Mouse (Mus musculus) CH12.LX (cell line): ENCODE data around the gene Sema3b. TPM values are rescaled to one million over a fixed set of nuclear protein-coding genes. Genes with fewer than 3 reads are reported as not detected.
A peak's percentile ranks its signal among the peaks of the same experiment; 100 is the strongest.

Experiments
- DNase-seq: peaks from one replicate; pipeline ENCODE4 v3.0.0-alpha.2; 2013; ENCODE audit errors: extremely low read depth
- H3K27ac ChIP-seq: 2 replicates; pipeline ENCODE4 v1.5.1; 2012; ENCODE audit warnings: low read depth, mild to moderate bottlenecking, control low read depth, moderate library complexity; ENCODE audit not compliant: insufficient read depth
- H3K27me3 ChIP-seq: replicated peaks from 2 replicates; pipeline ENCODE3; 2012; ENCODE audit warnings: inconsistent platforms
- H3K36me3 ChIP-seq, 2 experiments: replicated peaks in 1 of 2; 2 replicates each; pipeline versions ENCODE3 to v1.6.1; 2012; ENCODE audit warnings: inconsistent platforms in 1 of 2, low read length in 1 of 2, mild to moderate bottlenecking in 1 of 2, mixed read lengths in 1 of 2, moderate library complexity in 1 of 2; ENCODE audit not compliant: control insufficient read depth in 1 of 2, insufficient read depth in 1 of 2
- H3K4me1 ChIP-seq, 2 experiments: 2 replicates each; pipeline ENCODE4 v1.6.1; 2012; ENCODE audit warnings: inconsistent platforms in 1 of 2, moderate library complexity in 1 of 2; ENCODE audit not compliant: insufficient read depth in 2 of 2, control insufficient read depth in 1 of 2
- H3K4me2 ChIP-seq: 2 replicates; pipeline ENCODE4 v1.6.1; 2012; ENCODE audit warnings: low read depth, mild to moderate bottlenecking, control low read depth; ENCODE audit not compliant: poor library complexity, insufficient read depth, severe bottlenecking
- H3K4me3 ChIP-seq, 3 experiments: fragments of 150-350 bp in 1 of 3; sonication (generic) in 1 of 3; replicated peaks in 1 of 3; 2 replicates each; pipeline versions ENCODE3 to v1.5.1; 2011 to 2012; ENCODE audit warnings: low read depth in 2 of 3, low read length in 2 of 3, mild to moderate bottlenecking in 2 of 3, moderate library complexity in 2 of 3, control low read depth in 1 of 3, improper control_type of control experiment in 1 of 3, inconsistent platforms in 1 of 3, mixed read lengths in 1 of 3; ENCODE audit not compliant: poor library complexity in 1 of 3
- H3K79me2 ChIP-seq: replicated peaks from 2 replicates; pipeline ENCODE4 v1.6.1; 2012; ENCODE audit warnings: mild to moderate bottlenecking, moderate library complexity; ENCODE audit not compliant: control insufficient read depth, poor library complexity, insufficient read depth, severe bottlenecking; ENCODE audit errors: extremely low read depth
- H3K9ac ChIP-seq: 2 replicates; pipeline ENCODE4 v1.6.1; 2012; ENCODE audit warnings: low read depth, mild to moderate bottlenecking, control low read depth, moderate library complexity; ENCODE audit not compliant: insufficient read depth
- H3K9me3 ChIP-seq: replicated peaks from 2 replicates; pipeline ENCODE3; 2012; ENCODE audit warnings: low read length, inconsistent platforms, mixed read lengths
- BHLHE40 ChIP-seq: IDR thresholded peaks from 2 replicates; pipeline ENCODE4 v1.6.1; 2011; ENCODE audit warnings: mild to moderate bottlenecking, low read depth, low read length, improper control_type of control experiment
- CHD1 ChIP-seq: IDR thresholded peaks from 2 replicates; pipeline ENCODE4 v1.6.1; 2012; ENCODE audit warnings: low read depth, low read length, improper control_type of control experiment, inconsistent platforms
- CHD2 ChIP-seq: IDR thresholded peaks from 2 replicates; pipeline ENCODE4 v1.6.1; 2011; ENCODE audit warnings: low read length, improper control_type of control experiment
- CTCF ChIP-seq, 2 experiments: IDR thresholded peaks in 1 of 2; conservative IDR thresholded peaks in 1 of 2; 2 replicates each; pipeline ENCODE4 v1.5.1; 2011 to 2012; ENCODE audit warnings: low read depth in 2 of 2, low read length in 2 of 2, improper control_type of control experiment in 1 of 2, inconsistent platforms in 1 of 2, mild to moderate bottlenecking in 1 of 2, moderate library complexity in 1 of 2
- E2F4 ChIP-seq: IDR thresholded peaks from 2 replicates; pipeline ENCODE4 v1.6.1; 2011; ENCODE audit warnings: low read depth, low read length, improper control_type of control experiment; ENCODE audit not compliant: insufficient replicate concordance
- ELF1 ChIP-seq: IDR thresholded peaks from 2 replicates; pipeline ENCODE4 v1.6.1; 2014; ENCODE audit warnings: low read depth, mild to moderate bottlenecking, inconsistent platforms, low read length, improper control_type of control experiment
- EP300 ChIP-seq: IDR thresholded peaks from 2 replicates; pipeline ENCODE4 v1.6.1; 2011; ENCODE audit warnings: low read length, improper control_type of control experiment
- ETS1 ChIP-seq: conservative IDR thresholded peaks from 2 replicates; pipeline ENCODE4 v1.6.1; 2012; ENCODE audit warnings: low read depth, mild to moderate bottlenecking, inconsistent platforms, low read length, improper control_type of control experiment, moderate library complexity
- GABPA ChIP-seq: IDR thresholded peaks from 2 replicates; pipeline ENCODE4 v1.6.1; 2012; ENCODE audit warnings: low read depth, low read length, improper control_type of control experiment, inconsistent platforms; ENCODE audit not compliant: insufficient replicate concordance
- HCFC1 ChIP-seq: IDR thresholded peaks from 2 replicates; pipeline ENCODE4 v1.6.1; 2012; ENCODE audit warnings: low read depth, mild to moderate bottlenecking, inconsistent platforms, low read length, improper control_type of control experiment
- IRF4 ChIP-seq: IDR thresholded peaks from 2 replicates; pipeline ENCODE4 v1.6.1; 2014; ENCODE audit warnings: low read depth, mild to moderate bottlenecking, inconsistent platforms, low read length, improper control_type of control experiment
- JUN ChIP-seq: IDR thresholded peaks from 2 replicates; pipeline ENCODE4 v1.6.1; 2011; ENCODE audit warnings: low read depth, mild to moderate bottlenecking, low read length, improper control_type of control experiment, moderate library complexity; ENCODE audit not compliant: insufficient read depth
- KAT2A ChIP-seq: IDR thresholded peaks from 2 replicates; pipeline ENCODE4 v1.6.1; 2012; ENCODE audit warnings: low read length, improper control_type of control experiment, inconsistent platforms; ENCODE audit not compliant: insufficient replicate concordance
- MAFK ChIP-seq: IDR thresholded peaks from 2 replicates; pipeline ENCODE4 v1.6.1; 2011; ENCODE audit warnings: low read length, improper control_type of control experiment; ENCODE audit not compliant: insufficient replicate concordance
- MAX ChIP-seq: IDR thresholded peaks from 2 replicates; pipeline ENCODE4 v1.6.1; 2011; ENCODE audit warnings: low read length, improper control_type of control experiment
- MAZ ChIP-seq: IDR thresholded peaks from 2 replicates; pipeline ENCODE4 v1.6.1; 2012; ENCODE audit warnings: low read depth, mild to moderate bottlenecking, inconsistent platforms, low read length, improper control_type of control experiment, moderate library complexity
- MEF2A ChIP-seq: IDR thresholded peaks from 2 replicates; pipeline ENCODE4 v1.6.1; 2014; ENCODE audit warnings: low read depth, mild to moderate bottlenecking, inconsistent platforms, low read length, improper control_type of control experiment, borderline replicate concordance
- MXI1 ChIP-seq: IDR thresholded peaks from 2 replicates; pipeline ENCODE4 v1.6.1; 2011; ENCODE audit warnings: mild to moderate bottlenecking, low read depth, low read length, improper control_type of control experiment
- MYC ChIP-seq: IDR thresholded peaks from 2 replicates; pipeline ENCODE4 v1.6.1; 2011; ENCODE audit warnings: low read depth, mild to moderate bottlenecking, improper control_type of control experiment, low read length
- NELFE ChIP-seq: IDR thresholded peaks from 2 replicates; pipeline ENCODE4 v1.6.1; 2011; ENCODE audit warnings: low read depth, low read length, improper control_type of control experiment
- NRF1 ChIP-seq: IDR thresholded peaks from 2 replicates; pipeline ENCODE4 v1.6.1; 2014; ENCODE audit warnings: low read depth, mild to moderate bottlenecking, inconsistent platforms, low read length, improper control_type of control experiment, moderate library complexity
- PAX5 ChIP-seq: IDR thresholded peaks from 2 replicates; pipeline ENCODE4 v1.6.1; 2012; ENCODE audit warnings: low read length, inconsistent platforms, mixed read lengths
- POLR2A ChIP-seq: IDR thresholded peaks from 2 replicates; pipeline ENCODE4 v1.6.1; 2011; ENCODE audit warnings: low read depth, mild to moderate bottlenecking, improper control_type of control experiment, low read length
- POLR2AphosphoS2 ChIP-seq: IDR thresholded peaks from 2 replicates; pipeline ENCODE4 v1.6.1; 2011; ENCODE audit warnings: low read depth, low read length, improper control_type of control experiment
- RAD21 ChIP-seq: IDR thresholded peaks from 2 replicates; pipeline ENCODE4 v1.6.1; 2011; ENCODE audit warnings: low read depth, mild to moderate bottlenecking, low read length, improper control_type of control experiment, moderate library complexity
- RCOR1 ChIP-seq: conservative IDR thresholded peaks from 2 replicates; pipeline ENCODE4 v1.6.1; 2012; ENCODE audit warnings: low read depth, mild to moderate bottlenecking, inconsistent platforms, low read length, improper control_type of control experiment
- SIN3A ChIP-seq: IDR thresholded peaks from 2 replicates; pipeline ENCODE4 v1.6.1; 2012; ENCODE audit warnings: low read length, improper control_type of control experiment, inconsistent platforms
- SMC3 ChIP-seq: IDR thresholded peaks from 2 replicates; pipeline ENCODE4 v1.6.1; 2011; ENCODE audit warnings: low read depth, low read length, improper control_type of control experiment
- TBP ChIP-seq: conservative IDR thresholded peaks from 2 replicates; pipeline ENCODE4 v1.6.1; 2011; ENCODE audit warnings: low read depth, low read length, improper control_type of control experiment
- TCF12 ChIP-seq: IDR thresholded peaks from 2 replicates; pipeline ENCODE4 v1.6.1; 2014; ENCODE audit warnings: low read depth, mild to moderate bottlenecking, inconsistent platforms, low read length, improper control_type of control experiment
- UBTF ChIP-seq: IDR thresholded peaks from 2 replicates; pipeline ENCODE4 v1.6.1; 2012; ENCODE audit warnings: low read depth, mild to moderate bottlenecking, inconsistent platforms, low read length, improper control_type of control experiment, moderate library complexity
- USF1 ChIP-seq: IDR thresholded peaks from 2 replicates; pipeline ENCODE4 v1.6.1; 2014; ENCODE audit warnings: low read depth, mild to moderate bottlenecking, inconsistent platforms, low read length, improper control_type of control experiment
- USF2 ChIP-seq: conservative IDR thresholded peaks from 2 replicates; pipeline ENCODE4 v1.6.1; 2011; ENCODE audit warnings: low read depth, low read length, improper control_type of control experiment
- ZC3H11A ChIP-seq: IDR thresholded peaks from 2 replicates; pipeline ENCODE4 v1.6.1; 2012; ENCODE audit warnings: low read depth, mild to moderate bottlenecking, inconsistent platforms, low read length, improper control_type of control experiment
- ZKSCAN1 ChIP-seq: IDR thresholded peaks from 2 replicates; pipeline ENCODE4 v1.6.1; 2012; ENCODE audit warnings: low read depth, inconsistent platforms, low read length, improper control_type of control experiment, borderline replicate concordance
- ZMIZ1 ChIP-seq: IDR thresholded peaks from 2 replicates; pipeline ENCODE4 v1.6.1; 2012; ENCODE audit warnings: low read depth, mild to moderate bottlenecking, inconsistent platforms, low read length, improper control_type of control experiment
- ZNF384 ChIP-seq: IDR thresholded peaks from 2 replicates; pipeline ENCODE4 v1.6.1; 2012; ENCODE audit warnings: low read depth, low read length, improper control_type of control experiment, inconsistent platforms
- dilution Hi-C: fragments of 300-500 bp; cut with MboI; formaldehyde crosslinking; loops from 2 replicates; pipeline ENCODE4 v1.14.3; 2020; ENCODE audit warnings: low sequenced_read_pairs; ENCODE audit not compliant: extremely low pct_unique_long_range_greater_than_20kb, extremely low pct_ligation_motif_present
- in situ Hi-C: fragments of 300-500 bp; cut with MboI; formaldehyde crosslinking; loops from 3 replicates; pipeline ENCODE4 v1.14.3; 2019; ENCODE audit warnings: low sequenced_read_pairs, low pct_ligation_motif_present, low pct_unique_long_range_greater_than_20kb, mixed read lengths
- polyA plus RNA-seq: library from polyadenylated mRNA; unstranded; fragments of >175 nt; gene quantifications from 2 replicates; pipeline ENCODE4 v1.2.1, GENCODE M21; 2012; ENCODE audit warnings: low read depth; ENCODE audit not compliant: insufficient read length
- total RNA-seq, 2 experiments: library from RNA; depleted of rRNA; stranded (reverse); fragments of 300-350 nt in 1 of 2; fragments of >200 nt in 1 of 2; gene quantifications; 2 replicates each; pipeline ENCODE4 v1.2.3; 2012 to 2014

Sema3b gene
- total and polyA plus RNA-seq, 3 experiments = 4.3 to 11.6 (median 8.0) TPM

DNA sequence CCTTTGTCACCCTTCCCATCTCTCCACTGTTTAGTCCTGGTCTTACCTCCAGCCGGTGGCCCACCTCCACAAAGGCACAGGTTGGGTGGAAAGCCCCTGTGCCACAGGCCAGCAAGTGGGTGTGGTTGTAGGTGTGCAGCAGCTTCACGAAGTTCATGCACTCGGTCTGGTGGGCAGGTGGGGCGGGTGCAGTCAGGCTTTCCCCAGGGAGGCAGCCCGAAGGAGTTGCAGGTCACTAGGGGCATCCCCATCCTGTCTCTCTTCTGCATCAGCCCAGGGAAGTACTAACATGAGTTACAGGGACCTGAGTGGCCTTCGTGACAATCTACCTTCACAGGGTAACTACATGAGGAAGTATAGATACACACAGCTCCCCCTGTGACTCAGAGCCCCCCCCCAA is 5.8 kb downstream of the Sema3b start (continued):
- peak; percentile 54; the same call in 1 of the 2 replicates for TF ChIP-seq MAZ

DNA sequence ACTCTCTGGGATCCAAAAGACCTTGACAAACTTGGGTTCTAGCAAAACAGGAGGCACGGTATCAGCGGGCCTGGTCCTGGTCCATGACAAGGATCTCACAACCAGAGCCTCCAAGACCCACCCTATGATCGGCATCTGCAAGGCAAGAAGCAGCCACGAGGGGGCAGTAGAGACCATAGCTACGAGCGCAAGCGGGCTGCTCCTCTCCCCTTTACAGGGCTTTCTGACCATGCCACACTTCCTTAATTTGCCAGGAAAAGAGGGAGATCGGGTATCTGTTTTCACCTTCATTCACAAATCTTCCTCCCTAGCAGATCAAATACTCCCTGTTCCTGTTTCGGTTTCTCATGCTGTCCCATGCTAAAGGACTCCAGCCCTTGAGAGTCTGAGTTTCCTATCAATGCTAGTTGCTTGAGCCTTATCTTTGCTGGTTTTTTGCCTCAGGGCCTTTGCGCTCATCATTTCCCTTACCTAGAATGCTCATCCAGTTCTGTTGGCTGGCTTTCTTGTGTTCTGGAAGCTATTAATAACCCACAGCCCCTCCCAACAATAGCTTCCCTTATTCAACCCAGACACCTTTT is 6.9 kb downstream of the Sema3b start:
- peak; percentile 84 for DNase-seq
- dilution Hi-C loops = no loop called here
- Histone ChIP-seq H3K79me2 (no peaks in the 10 kb centered on the region), H3K36me3 (peaks cover 4 to 45% of the 10 kb centered on the region in 2 experiments), H3K27me3 (no peaks in the 10 kb centered on the region), H3K9me3 (no peaks in the 10 kb centered on the region), H3K27ac (no peak overlapping the region), H3K4me2 (0 out of 2 replicates have a peak overlapping the region, but pooled peaks have one; percentile 0), H3K9ac (peak overlapping the region; percentile 16; the same call in 1 of the 2 replicates), H3K4me3 (no peak overlapping the region), H3K4me1 (peaks cover 27 to 52% of the 10 kb centered on the region in 2 experiments)
- in situ Hi-C loops = no loop called here
- TF ChIP-seq MAFK (no peak), ELF1 (peak; percentile 58), MYC (peak; percentile 73), ZNF384 (no peak), RAD21 (peak; percentile 99), MAX (peak; percentile 46; the same call in 1 of the 2 replicates), MEF2A (peak; percentile 49; the same call in 1 of the 2 replicates), POLR2AphosphoS2 (no peak), E2F4 (no peak), USF2 (no peak), ZMIZ1 (no peak), ZC3H11A (peak; percentile 92), GABPA (no peak), CTCF (conservative IDR thresholded peaks at IDR 0.05 in 1 of 2, IDR thresholded peaks at IDR 0.05 in 1 of 2; ENCODE audit: low read depth in 2 of 2, low read length in 2 of 2) (peak; percentile 94 to 99), PAX5 (no peak), MXI1 (peak; percentile 19; the same call in 1 of the 2 replicates), SIN3A (0 out of 2 replicates have a peak, but pooled peaks have one; percentile 61), NRF1 (peak; percentile 48; the same call in 1 of the 2 replicates), TBP (no peak), TCF12 (peak; percentile 58), POLR2A (peak; percentile 33; the same call in 1 of the 2 replicates), ZKSCAN1 (no peak), NELFE (no peak; the same call in 1 of the 2 replicates), ETS1 (no peak), CHD1 (no peak), KAT2A (no peak), CHD2 (no peak), JUN (no peak), IRF4 (peak; percentile 74), HCFC1 (peak; percentile 37; the same call in 1 of the 2 replicates), UBTF (no peak), USF1 (no peak), EP300 (no peak), BHLHE40 (peak; percentile 52; the same call in 1 of the 2 replicates), SMC3 (peak; percentile 98), RCOR1 (no peak)
